Mouse (Mus musculus) olfactory bulb, adult 2 months (tissue): ENCODE measurements at regions not wholly inside any gene's neighbourhood (a gene's known extent, or its start where the extent isn't known, plus 50 kb on each side); places are given as distances from the start of the nearest gene placed in this dataset.

ENCODE experiments used
- CTCF ChIP-seq: fragments of 200-500 bp; IDR thresholded peaks from 2 replicates; pipeline ENCODE4 v1.5.1; 2012; ENCODE audit warnings: low read depth, mild to moderate bottlenecking, low read length, moderate library complexity; ENCODE audit not compliant: insufficient read depth
- POLR2A ChIP-seq: fragments of 200-500 bp; IDR thresholded peaks from 2 replicates; pipeline ENCODE4 v1.6.1; 2012; ENCODE audit warnings: mild to moderate bottlenecking, low read depth, low read length, moderate library complexity; ENCODE audit not compliant: insufficient read depth

- no peak for TF ChIP-seq POLR2A
- TF ChIP-seq CTCF, result no peak
Measured at GRCm38 (mm10) chr14:101984401-101984800, 254.6 kb downstream of the Lmo7 start.
